20 mouse cellular contexts compared by ENCODE assay signal in genomic region chr19:43896441-43896840, GRCm38 (mm10). TPM values are rescaled to one million over a fixed set of nuclear protein-coding genes. Genes with fewer than 3 reads are reported as not detected.
DNase-seq lines count a peak whose midpoint lies in the region; ATAC-seq lines count a peak whose summit lies in the region.
"Had no signal": no experiment of that assay in that cellular context is flagged by ENCODE, and none has a peak within 500 bp of the region (broad histone marks: within the 10 kb centered on the region; RNA-seq: fewer than 3 reads in every experiment).

No protein-coding gene starts in this region.

- intact Hi-C loops in left cerebral cortex, postnatal 4 days (cut with DNase I): no loop called here
- intact Hi-C loops in left cerebral cortex, postnatal 25 days (cut with DNase I): no loop called here

- H3K27me3 ChIP-seq in midbrain, embryonic 13.5 days: no peaks in the 10 kb centered on the region
- no peaks in the 10 kb centered on the region for H3K27me3 ChIP-seq in hindbrain, embryonic 14.5 days (ENCODE audit: control insufficient read depth, insufficient read depth, low read length)
- H3K27me3 ChIP-seq: forebrain, embryonic 12.5 days; heart, embryonic 15.5 days; limb, embryonic 12.5 days; liver, embryonic 15.5 days; neural tube, embryonic 12.5 days had no signal

- H3K27ac ChIP-seq in midbrain, embryonic 13.5 days: no peak overlapping the region
- no peak overlapping the region for H3K27ac ChIP-seq in hindbrain, embryonic 14.5 days
- H3K27ac ChIP-seq: forebrain, embryonic 12.5 days; heart, adult 2 months; heart, embryonic 15.5 days; hindbrain, embryonic 10.5 days; limb, embryonic 12.5 days; liver, embryonic 15.5 days; neural tube, embryonic 12.5 days had no signal

- no peaks in the 10 kb centered on the region for H3K4me1 ChIP-seq in midbrain, embryonic 13.5 days (replicated peaks)
- no peaks in the 10 kb centered on the region for H3K4me1 ChIP-seq in hindbrain, embryonic 14.5 days (replicated peaks; ENCODE audit: control insufficient read depth, insufficient read depth, low read length)
- H3K4me1 ChIP-seq: forebrain, embryonic 12.5 days; neural tube, embryonic 12.5 days had no signal

- no peak for ATAC-seq in midbrain, embryonic 13.5 days
- ATAC-seq in hindbrain, embryonic 14.5 days (ENCODE audit: low FRiP score): no peak
- ATAC-seq: lung, postnatal 0 days had no signal

- H3K36me3 ChIP-seq in midbrain, embryonic 13.5 days: peaks cover 13% of the 10 kb centered on the region; the same call in 1 of the 2 replicates
- peaks cover 14% of the 10 kb centered on the region for H3K36me3 ChIP-seq in hindbrain, embryonic 14.5 days (replicated peaks; ENCODE audit: control insufficient read depth, insufficient read depth)
- H3K36me3 ChIP-seq: forebrain, embryonic 12.5 days; liver, embryonic 15.5 days had no signal

- H3K4me3 ChIP-seq in midbrain, embryonic 13.5 days (replicated peaks): no peak overlapping the region
- no peak overlapping the region for H3K4me3 ChIP-seq in hindbrain, embryonic 14.5 days (replicated peaks; ENCODE audit: low read length)
- H3K4me3 ChIP-seq: forebrain, embryonic 12.5 days; heart, adult 2 months; heart, embryonic 15.5 days; hindbrain, embryonic 10.5 days; limb, embryonic 12.5 days; liver, embryonic 15.5 days; neural tube, embryonic 12.5 days had no signal

- no peak overlapping the region for H3K9ac ChIP-seq in midbrain, embryonic 13.5 days (replicated peaks)
- H3K9ac ChIP-seq in hindbrain, embryonic 14.5 days: no peak overlapping the region
- H3K9ac ChIP-seq: forebrain, embryonic 12.5 days; heart, embryonic 15.5 days; limb, embryonic 12.5 days; liver, embryonic 15.5 days; neural tube, embryonic 12.5 days had no signal

- peak; percentile 23 for DNase-seq in left cerebral cortex, adult 11 months (ENCODE audit: low spot score)
- no peak for DNase-seq in left cerebral cortex, postnatal 4 days
- peak; percentile 45 for DNase-seq in NIH3T3 (ENCODE audit: low read depth)
- peak; percentile 67 for DNase-seq in adrenal gland, postnatal 14 days
- DNase-seq in left cerebral cortex, postnatal 25 days (ENCODE audit: low spot score in 2 of 2): peak; percentile 9 to 59
- no peak for DNase-seq in hindbrain, embryonic 14.5 days (ENCODE audit: low spot score)
- DNase-seq: cerebellum, adult 9-11 months; embryo, embryonic 11 days; heart, adult 2 months; kidney, adult 2 months; kidney, postnatal 25 days; layer of hippocampus, adult 9-11 months had no signal

- 92% methylated on average over 14 of the region's 14 CpGs for WGBS in midbrain, embryonic 13.5 days
- 91% methylated on average over 14 of the region's 14 CpGs for WGBS in hindbrain, embryonic 14.5 days

- no peaks in the 10 kb centered on the region for H3K9me3 ChIP-seq in midbrain, embryonic 13.5 days
- H3K9me3 ChIP-seq in hindbrain, embryonic 14.5 days (ENCODE audit: control insufficient read depth, low read length): no peaks in the 10 kb centered on the region
- H3K9me3 ChIP-seq: forebrain, embryonic 12.5 days; heart, embryonic 15.5 days; hindbrain, embryonic 10.5 days; liver, embryonic 15.5 days had no signal

- H3K4me2 ChIP-seq in midbrain, embryonic 13.5 days (replicated peaks): no peak overlapping the region
- H3K4me2 ChIP-seq in hindbrain, embryonic 14.5 days (replicated peaks): no peak overlapping the region
- H3K4me2 ChIP-seq: forebrain, embryonic 12.5 days; heart, embryonic 15.5 days; limb, embryonic 12.5 days; liver, embryonic 15.5 days; neural tube, embryonic 12.5 days had no signal

RNA-seq across cellular contexts. Expression of gene Dnmbp, which starts 43.5 kb away (rescaled TPM):
- total RNA-seq in left cerebral cortex, postnatal 4 days (2021): 10 to 100 TPM; 11.3 to 11.4 TPM
- 14.0 and 15.8 TPM in 2 replicates for total RNA-seq in adrenal gland, postnatal 14 days (2021)
- 10 to 100 TPM in 1 of 2 experiments, 1 to 10 TPM in 1; 10.0 to 13.3 TPM for total RNA-seq in left cerebral cortex, postnatal 25 days (2021)
- 9.8 and 10.8 TPM in 2 replicates for polyA plus RNA-seq in midbrain, embryonic 13.5 days (2015; fragmentation: Nextera tagmentation; extraction: Ambion mirVana)
- 8.7 and 8.9 TPM in 2 replicates for polyA plus RNA-seq in hindbrain, embryonic 14.5 days (2014; fragmentation: Nextera tagmentation; extraction: Ambion mirVana)

Comparison
In these comparisons a context has a peak if more than half of its experiments do, and no peak if none do; other contexts are left out.
1. DNase-seq: peak in left cerebral cortex, adult 11 months (single experiment), NIH3T3 (single experiment), adrenal gland, postnatal 14 days (single experiment) and left cerebral cortex, postnatal 25 days (2 of 2); none in left cerebral cortex, postnatal 4 days (single experiment) and hindbrain, embryonic 14.5 days (single experiment).